Mouse (Mus musculus): Measurements from ENCODE around the gene Frmd7. TPM values are rescaled to one million over a fixed set of nuclear protein-coding genes. Genes with fewer than 3 reads are reported as not detected.

Frmd7 gene
- polyA plus RNA-seq (2012; rRNA removed): 0.12 TPM in 1 of 2 replicates, not detected in the other

DNA sequence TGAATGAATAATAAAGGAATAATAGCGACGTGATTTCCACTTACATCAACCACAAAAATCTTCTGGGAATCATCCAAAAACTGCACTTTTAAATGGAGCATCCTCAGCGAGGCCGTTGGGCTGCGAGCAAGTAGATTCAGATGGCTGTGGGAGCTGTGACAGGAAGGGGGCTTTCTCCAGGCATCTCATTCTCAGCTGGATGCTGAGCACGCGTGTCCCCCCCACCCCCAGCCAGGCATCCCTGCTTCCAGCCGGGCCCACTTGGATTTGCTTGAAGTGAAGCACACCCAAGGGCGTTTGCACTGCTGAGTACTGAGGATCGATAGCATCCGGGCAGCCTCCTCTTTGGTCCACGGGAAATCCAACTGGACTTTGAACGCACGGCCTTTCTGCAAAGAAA, at the start of gene Frmd7:
TSS of gene Frmd7 (minus strand) at position 101 of the 400 bp plus-strand sequence.
- 75% methylated on average over 14 of the region's 14 CpGs for WGBS
- TF ChIP-seq POLR2A (IDR thresholded peaks at IDR 0.05; ENCODE audit: borderline replicate concordance, extremely low read depth, low read depth, low read length): no peak
- no peak for TF ChIP-seq CTCF (IDR thresholded peaks at IDR 0.05; ENCODE audit: insufficient read depth, low read length)
- DNase-seq: no peak
- no peaks in the 10 kb centered on the region for H3K4me1 ChIP-seq (ENCODE audit: control insufficient read depth, insufficient read depth, low read length)
- H3K4me3 ChIP-seq (replicated peaks; ENCODE audit: extremely low read depth, low read depth, low read length): no peak within 1 kb of the TSS

DNA sequence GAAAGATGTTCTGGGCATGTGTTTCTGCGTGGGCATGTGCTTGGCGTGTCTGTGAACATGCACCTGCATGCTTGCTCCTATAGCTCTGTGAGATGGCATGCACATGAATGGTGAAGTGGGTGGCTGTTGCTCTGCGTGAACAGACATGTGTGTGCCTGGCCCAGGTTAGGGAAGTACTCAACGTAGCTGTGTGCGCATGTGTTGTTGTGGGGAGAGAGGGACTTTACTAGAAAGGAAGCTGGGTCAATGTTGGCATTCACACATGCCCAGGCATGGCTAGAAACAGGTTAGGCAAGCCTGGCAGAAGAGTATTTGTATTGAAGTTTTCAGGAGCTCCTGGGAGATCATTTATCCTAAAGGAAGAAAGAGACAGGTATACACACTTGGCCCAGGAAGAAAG, 48.8 kb upstream of the Frmd7 start:
- 81% methylated on average over 5 of the region's 5 CpGs for WGBS
- no peaks in the 10 kb centered on the region for H3K4me1 ChIP-seq (ENCODE audit: control insufficient read depth, insufficient read depth, low read length)
- H3K4me3 ChIP-seq (replicated peaks; ENCODE audit: extremely low read depth, low read depth, low read length): no peak overlapping the region
- DNase-seq: no peak
- no peak for TF ChIP-seq CTCF (IDR thresholded peaks at IDR 0.05; ENCODE audit: insufficient read depth, low read length)

DNA sequence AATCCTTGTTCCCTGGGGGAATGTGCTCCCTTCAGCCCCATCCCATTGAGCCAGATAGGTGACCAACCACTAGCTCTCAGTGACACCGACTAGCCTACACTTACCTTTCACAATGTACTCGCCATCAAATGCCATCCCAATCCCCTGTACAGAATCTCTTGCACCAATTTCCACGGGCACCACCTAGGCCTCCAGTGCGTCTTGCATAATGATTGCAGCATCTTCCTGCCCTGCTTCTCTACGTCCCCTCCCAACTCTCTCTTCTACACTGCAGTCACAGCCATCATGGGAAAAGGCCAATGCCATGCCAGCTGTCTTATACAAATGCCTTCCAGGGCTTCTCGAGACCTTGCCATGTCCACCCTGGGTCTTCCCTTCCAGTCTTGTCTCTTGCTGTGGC, 47.4 kb upstream of the Frmd7 start:
- WGBS: 77% methylated on average over 6 of the region's 6 CpGs
- TF ChIP-seq POLR2A (IDR thresholded peaks at IDR 0.05; ENCODE audit: borderline replicate concordance, extremely low read depth, low read depth, low read length): no peak
- Histone ChIP-seq H3K4me1 (ENCODE audit: control insufficient read depth, insufficient read depth, low read length) (no peaks in the 10 kb centered on the region), H3K4me3 (replicated peaks; ENCODE audit: extremely low read depth, low read depth, low read length) (no peak overlapping the region)
- DNase-seq: no peak

DNA sequence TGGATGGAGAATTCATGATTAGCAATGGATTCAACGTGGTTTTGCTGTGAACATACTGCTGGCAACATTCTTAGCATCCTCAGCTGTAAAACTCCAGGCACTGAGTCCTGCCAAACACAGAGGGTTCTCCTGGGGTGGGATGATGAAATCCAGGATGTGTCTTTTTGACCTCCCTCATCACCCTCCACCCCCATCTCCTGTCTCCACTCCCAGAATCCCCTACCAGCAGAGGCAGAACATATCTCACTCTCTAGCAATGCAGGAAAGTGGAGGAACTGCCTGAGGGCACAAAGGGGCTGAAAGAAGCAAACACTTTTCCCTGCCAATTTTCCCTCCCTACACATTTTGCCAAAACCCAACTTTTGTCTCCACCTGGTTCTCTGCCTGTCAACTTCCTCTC, 46.1 kb upstream of the Frmd7 start:
- no peak for DNase-seq
- 46% methylated on average over 1 of the region's 1 CpGs for WGBS
- TF ChIP-seq POLR2A (IDR thresholded peaks at IDR 0.05; ENCODE audit: borderline replicate concordance, extremely low read depth, low read depth, low read length): no peak
- no peak for TF ChIP-seq CTCF (IDR thresholded peaks at IDR 0.05; ENCODE audit: insufficient read depth, low read length)
- H3K4me1 ChIP-seq (ENCODE audit: control insufficient read depth, insufficient read depth, low read length): no peaks in the 10 kb centered on the region
- no peak overlapping the region for H3K4me3 ChIP-seq (replicated peaks; ENCODE audit: extremely low read depth, low read depth, low read length)

DNA sequence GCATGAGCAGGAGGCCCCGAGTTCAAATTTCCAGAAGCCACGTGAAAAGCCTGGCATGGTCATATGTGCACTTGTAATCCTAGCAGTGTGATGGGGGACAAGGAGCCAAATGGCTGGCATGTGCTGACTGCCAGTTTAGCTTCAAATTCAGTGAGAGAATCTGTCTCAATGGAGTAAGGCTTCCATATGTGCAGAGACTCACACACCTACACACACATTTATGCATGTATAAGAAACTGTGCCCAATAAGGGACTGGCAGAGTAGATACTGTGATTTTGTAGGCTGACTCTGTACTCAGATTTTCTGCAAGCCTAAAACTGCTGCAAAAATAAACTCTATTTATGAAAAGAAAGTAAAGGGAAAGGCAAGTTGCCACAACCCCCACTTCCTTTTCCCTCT, 35.9 kb upstream of the Frmd7 start:
- Histone ChIP-seq H3K4me1 (ENCODE audit: control insufficient read depth, insufficient read depth, low read length) (no peaks in the 10 kb centered on the region), H3K4me3 (replicated peaks; ENCODE audit: extremely low read depth, low read depth, low read length) (no peak overlapping the region)
- 64% methylated on average over 2 of the region's 2 CpGs for whole genome bisulfite sequencing
- TF ChIP-seq CTCF (IDR thresholded peaks at IDR 0.05; ENCODE audit: insufficient read depth, low read length) (no peak), POLR2A (IDR thresholded peaks at IDR 0.05; ENCODE audit: borderline replicate concordance, extremely low read depth, low read depth, low read length) (no peak)
- DNase-seq: no peak

DNA sequence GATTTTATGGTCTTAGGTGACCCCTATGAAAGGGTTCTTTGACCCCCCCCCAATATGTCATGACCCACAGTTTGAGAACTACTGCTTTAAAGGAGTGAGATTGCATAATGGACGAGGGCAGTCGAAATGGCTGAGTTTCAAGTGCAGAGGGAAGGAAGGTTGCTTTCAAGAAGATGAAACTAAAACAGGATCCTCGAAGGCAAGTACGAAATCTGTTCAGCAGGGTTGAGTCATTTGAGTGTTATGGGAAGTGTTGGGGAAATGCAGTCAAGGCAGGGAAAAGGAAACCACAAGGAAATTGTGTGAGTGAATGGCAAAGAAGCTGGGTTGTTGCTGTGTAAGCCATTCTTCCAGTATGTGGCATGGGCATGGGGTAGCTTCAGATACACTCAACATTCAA, 29.6 kb upstream of the Frmd7 start:
- DNase-seq: no peak
- Histone ChIP-seq H3K4me3 (replicated peaks; ENCODE audit: extremely low read depth, low read depth, low read length) (no peak overlapping the region), H3K4me1 (ENCODE audit: control insufficient read depth, insufficient read depth, low read length) (no peaks in the 10 kb centered on the region; the same call in none of the 2 replicates)
- 56% methylated on average over 4 of the region's 4 CpGs for WGBS
- no peak for TF ChIP-seq CTCF (IDR thresholded peaks at IDR 0.05; ENCODE audit: insufficient read depth, low read length)
- TF ChIP-seq POLR2A (IDR thresholded peaks at IDR 0.05; ENCODE audit: borderline replicate concordance, extremely low read depth, low read depth, low read length): no peak

DNA sequence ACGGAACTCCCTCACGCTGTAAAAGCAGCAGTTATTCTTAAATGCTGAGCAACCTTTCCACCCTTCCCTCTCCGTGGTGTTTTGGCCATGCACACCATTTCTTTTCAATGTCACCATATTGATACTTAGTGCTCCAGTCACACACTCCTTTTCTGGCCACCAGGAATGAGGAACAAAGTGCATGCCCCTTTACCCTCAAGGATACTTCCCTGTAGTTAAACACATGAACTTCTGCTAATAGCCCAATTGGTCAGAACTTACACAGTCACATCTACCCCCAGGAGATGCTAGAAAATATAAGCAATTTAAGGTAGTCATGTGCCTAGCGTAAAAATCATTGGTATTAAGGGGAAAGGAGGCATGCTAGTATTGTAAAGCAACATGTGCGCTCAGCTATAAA, 27.4 kb upstream of the Frmd7 start:
- TF ChIP-seq CTCF (IDR thresholded peaks at IDR 0.05; ENCODE audit: insufficient read depth, low read length): no peak
- TF ChIP-seq POLR2A (IDR thresholded peaks at IDR 0.05; ENCODE audit: borderline replicate concordance, extremely low read depth, low read depth, low read length): no peak

DNA sequence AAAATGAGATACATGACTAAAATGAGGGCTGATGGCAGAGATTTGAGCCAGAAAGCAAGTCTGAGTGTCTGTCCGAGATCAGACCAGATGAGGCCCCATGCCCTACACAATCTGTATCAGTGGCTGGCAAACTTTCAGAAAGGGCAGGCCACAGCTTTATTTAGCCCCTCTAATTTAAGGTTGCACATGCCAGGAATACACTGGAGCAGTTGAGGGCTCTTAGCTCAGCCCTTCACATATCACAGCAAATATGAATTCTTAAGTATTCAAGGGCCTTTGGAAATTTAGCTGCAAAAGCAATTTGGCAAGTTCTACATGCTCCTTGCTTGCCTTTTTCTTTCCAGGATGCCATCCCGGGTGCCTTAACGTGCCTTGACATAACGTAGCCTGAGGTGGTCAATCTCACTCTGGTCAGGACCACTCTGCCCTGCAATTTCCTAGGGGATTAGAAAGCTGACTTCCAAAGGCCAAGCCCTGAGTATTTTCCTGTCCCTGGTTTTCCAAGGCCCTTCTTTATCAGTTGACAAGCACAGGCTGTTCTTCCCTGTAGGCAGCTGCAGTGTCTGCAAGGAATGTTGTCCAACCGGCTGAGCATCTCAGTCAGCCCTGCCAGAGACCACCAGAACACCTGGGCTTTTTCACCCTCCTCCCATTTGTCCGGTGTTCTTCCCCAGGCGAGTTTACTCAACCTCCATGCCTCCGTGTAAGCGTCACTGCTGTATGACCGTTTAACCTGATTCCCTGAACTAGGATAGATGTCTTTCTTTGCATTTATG, 25.8 kb upstream of the Frmd7 start:
- peak; percentile 16 for DNase-seq
- Histone ChIP-seq H3K4me3 (replicated peaks; ENCODE audit: extremely low read depth, low read depth, low read length) (no peak overlapping the region), H3K4me1 (ENCODE audit: control insufficient read depth, insufficient read depth, low read length) (no peaks in the 10 kb centered on the region; the same call in none of the 2 replicates)
- TF ChIP-seq CTCF (IDR thresholded peaks at IDR 0.05; ENCODE audit: insufficient read depth, low read length) (no peak), POLR2A (IDR thresholded peaks at IDR 0.05; ENCODE audit: borderline replicate concordance, extremely low read depth, low read depth, low read length) (no peak)
- WGBS: 59% methylated on average over 10 of the region's 10 CpGs

More for the DNA sequence above, 27.4 kb upstream of the Frmd7 start:
- 81% methylated on average over 5 of the region's 5 CpGs for WGBS
- H3K4me3 ChIP-seq (replicated peaks; ENCODE audit: extremely low read depth, low read depth, low read length): no peak overlapping the region
- no peak for DNase-seq
- H3K4me1 ChIP-seq (ENCODE audit: control insufficient read depth, insufficient read depth, low read length): no peaks in the 10 kb centered on the region; the same call in none of the 2 replicates

DNA sequence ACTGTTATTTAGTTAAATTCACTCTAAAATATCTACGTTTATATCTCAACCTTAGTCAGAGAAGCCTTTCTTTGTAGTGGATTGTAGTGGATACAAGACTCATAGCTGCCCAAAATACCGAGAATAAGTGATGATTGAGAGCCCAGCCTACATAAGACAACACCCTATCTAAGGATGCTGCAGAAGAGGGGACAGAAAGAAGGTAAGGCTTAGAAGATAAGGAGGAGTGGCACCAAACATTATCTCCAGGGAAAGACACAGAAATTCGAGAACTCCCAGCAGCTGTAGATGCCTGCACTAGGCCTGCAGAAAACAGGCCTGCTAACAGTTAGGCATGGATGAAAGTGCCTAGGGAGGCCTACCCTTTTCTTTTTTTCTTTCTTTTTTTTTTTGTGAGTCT, 22.6 kb upstream of the Frmd7 start:
- no peak overlapping the region for H3K4me3 ChIP-seq (replicated peaks; ENCODE audit: extremely low read depth, low read depth, low read length)
- TF ChIP-seq POLR2A (IDR thresholded peaks at IDR 0.05; ENCODE audit: borderline replicate concordance, extremely low read depth, low read depth, low read length) (no peak), CTCF (IDR thresholded peaks at IDR 0.05; ENCODE audit: insufficient read depth, low read length) (no peak)
- no peak for DNase-seq
- WGBS: 62% methylated on average over 3 of the region's 3 CpGs
- no peaks in the 10 kb centered on the region; the same call in none of the 2 replicates for H3K4me1 ChIP-seq (ENCODE audit: control insufficient read depth, insufficient read depth, low read length)

DNA sequence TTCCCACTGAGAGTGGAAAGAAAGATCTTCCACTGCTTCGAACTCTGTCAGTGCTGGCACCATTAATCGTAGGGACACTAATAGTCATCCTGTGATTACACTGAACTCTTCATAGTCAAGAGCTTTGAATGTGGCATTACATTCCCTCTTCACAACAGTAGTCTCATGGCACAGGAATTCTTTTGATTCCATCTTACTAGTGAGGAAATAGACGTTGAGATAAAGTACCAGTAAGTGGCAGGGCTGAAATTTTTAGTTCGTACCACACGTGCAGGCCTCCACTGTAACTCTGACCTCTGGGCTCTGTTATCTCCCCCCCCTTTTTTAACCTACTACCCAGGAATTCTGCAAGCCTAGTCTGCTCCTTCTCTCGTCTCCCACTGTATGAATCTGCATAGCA, 20.4 kb upstream of the Frmd7 start:
- no peak for TF ChIP-seq POLR2A (IDR thresholded peaks at IDR 0.05; ENCODE audit: borderline replicate concordance, extremely low read depth, low read depth, low read length)
- H3K4me3 ChIP-seq (replicated peaks; ENCODE audit: extremely low read depth, low read depth, low read length): no peak overlapping the region
- no peaks in the 10 kb centered on the region for H3K4me1 ChIP-seq (ENCODE audit: control insufficient read depth, insufficient read depth, low read length)
- no peak for DNase-seq
- WGBS: 58% methylated on average over 6 of the region's 6 CpGs
